Mouse (Mus musculus) hindbrain, postnatal 0 days (tissue): Measurements from ENCODE around the gene Sh3d21. TPM values are rescaled to one million over a fixed set of nuclear protein-coding genes. Genes with fewer than 3 reads are reported as not detected.

Experiments
- ATAC-seq: fragments of 200-750 bp; cut with Nextera tagmentation; 2 replicates; pipeline ENCODE4 v1.8.0; 2017; ENCODE audit warnings: mild to moderate bottlenecking, moderate TSS enrichment, moderate library complexity
- DNase-seq: peaks from one replicate; pipeline ENCODE4 v3.0.0-alpha.2; 2015; ENCODE audit warnings: low spot score
- H3K27ac ChIP-seq: fragments of 300-500 bp; sonication (generic); 2 replicates; pipeline ENCODE4 v1.5.1; 2014; ENCODE audit warnings: mild to moderate bottlenecking
- H3K27me3 ChIP-seq: fragments of 300-500 bp; sonication (generic); 2 replicates; pipeline ENCODE4 v1.6.1; 2014; ENCODE audit warnings: low read length, mixed read lengths; ENCODE audit not compliant: insufficient read depth
- H3K36me3 ChIP-seq: fragments of 300-500 bp; sonication (generic); 2 replicates; pipeline ENCODE4 v1.6.1; 2014; ENCODE audit warnings: low read length, mixed read lengths; ENCODE audit not compliant: insufficient read depth
- H3K4me1 ChIP-seq: fragments of 300-500 bp; sonication (generic); 2 replicates; pipeline ENCODE4 v1.6.1; 2014; ENCODE audit warnings: antibody characterized with exemption, low read length, mixed read lengths; ENCODE audit not compliant: insufficient read depth
- H3K4me2 ChIP-seq: fragments of 300-500 bp; sonication (generic); 2 replicates; pipeline ENCODE4 v1.6.1; 2014; ENCODE audit warnings: low read depth, mild to moderate bottlenecking, low read length, moderate library complexity, mixed read lengths
- H3K4me3 ChIP-seq: fragments of 300-500 bp; sonication (generic); 2 replicates; pipeline ENCODE4 v1.5.1; 2014; ENCODE audit warnings: low read length
- H3K9ac ChIP-seq: fragments of 300-500 bp; sonication (generic); replicated peaks from 2 replicates; pipeline ENCODE4 v1.6.1; 2014; ENCODE audit warnings: mild to moderate bottlenecking, low read length, moderate library complexity, mixed read lengths
- H3K9me3 ChIP-seq: fragments of 300-500 bp; sonication (generic); 2 replicates; pipeline ENCODE4 v1.6.1; 2016; ENCODE audit warnings: low read length, mixed read lengths
- CTCF ChIP-seq: IDR thresholded peaks from 2 replicates; pipeline ENCODE4 v1.5.1; 2016; ENCODE audit warnings: antibody characterized with exemption, control low read depth, low read depth
- WGBS: fragments of 180-500 bp; shearing (Covaris S2); extraction: QIAGEN DNeasy Blood & Tissue Kit; methylation state at CpG from one replicate; pipeline ENCODE4 v1.1.7; 2014; 5-methylcytosine and 5-hydroxymethylcytosine counted together
- polyA plus RNA-seq: library from polyadenylated mRNA; unstranded; fragments of >200 nt; fragmentation: Nextera tagmentation; extraction: Ambion mirVana; gene quantifications from 2 replicates; pipeline ENCODE4 v1.2.1, GENCODE M21; 2015
- total RNA-seq: library from RNA; depleted of rRNA; stranded (reverse); fragments of >200 nt; gene quantifications from 2 replicates; pipeline ENCODE4 v1.2.3, GENCODE M21; 2014

The Sh3d21 gene
- total and polyA plus RNA-seq, 2 experiments from 2014 or later = 0.63 to 2.2 TPM

DNA sequence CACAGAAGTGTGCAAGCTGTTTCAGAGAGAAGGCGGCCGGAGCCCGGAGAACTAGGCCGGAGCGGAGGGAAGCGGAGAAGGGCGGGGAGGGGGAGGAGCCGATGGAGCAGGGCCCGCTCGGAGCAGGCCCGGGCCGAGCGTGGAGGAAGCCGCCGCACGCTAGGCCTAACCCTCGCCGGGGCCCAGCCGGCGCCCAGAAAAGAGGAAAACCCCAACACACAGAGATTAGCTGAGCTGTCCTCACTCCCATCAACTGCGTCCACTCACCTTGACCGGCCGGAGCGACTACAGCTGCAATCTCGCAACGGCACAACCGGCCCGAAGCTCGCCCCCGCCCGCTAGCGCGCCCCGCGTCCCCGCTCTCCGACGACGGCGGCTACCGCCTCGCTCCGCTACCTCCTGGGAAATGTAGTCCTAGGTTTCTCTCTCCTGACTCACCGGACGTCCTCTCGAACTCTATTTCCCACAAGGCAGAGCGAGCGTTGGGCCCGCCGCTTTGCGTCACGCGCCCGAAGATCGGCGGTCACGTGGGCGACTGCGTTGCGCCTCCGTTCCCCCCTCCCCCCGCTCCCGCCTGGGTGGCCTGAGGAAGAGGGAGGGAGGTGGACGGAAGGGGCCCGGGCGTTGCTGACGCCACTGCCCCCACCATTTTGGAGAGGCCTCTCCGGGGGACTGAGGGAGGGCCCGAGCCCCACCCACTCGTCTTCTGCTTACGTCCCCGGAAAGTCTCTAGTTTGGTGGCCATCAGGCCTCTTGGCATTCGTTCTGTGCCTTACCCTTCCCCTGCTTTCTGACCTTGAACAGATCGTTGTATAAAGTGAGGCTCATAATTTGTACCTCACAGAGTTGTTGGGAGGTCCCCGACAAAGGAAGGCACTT is 39.3 kb upstream of the Sh3d21 start, which contains the start of gene Thrap3:
Gene Thrap3, minus strand, starts transcription at position 458 of the 879 bp plus-strand sequence.
- H3K4me2 ChIP-seq = peak within 1 kb of the TSS; percentile 75
- WGBS = under 1% methylated on average over 63 of the region's 75 CpGs
- H3K27ac ChIP-seq = peak within 1 kb of the TSS; percentile 92
- no peaks in the 10 kb centered on the region for H3K27me3 ChIP-seq
- ATAC-seq (peak; percentile 99), DNase-seq (peak; percentile 99)
- H3K9ac ChIP-seq = peak within 1 kb of the TSS; percentile 83
- TF ChIP-seq CTCF = no peak
- H3K36me3 ChIP-seq = no peaks in the 10 kb centered on the region
- H3K9me3 ChIP-seq = no peaks in the 10 kb centered on the region
- H3K4me3 ChIP-seq = peak within 1 kb of the TSS; percentile 72
- H3K4me1 ChIP-seq = peaks cover 9% of the 10 kb centered on the region; the same call in 1 of the 2 replicates

- Histone ChIP-seq H3K27me3 (no peaks in the 10 kb centered on the region), H3K9ac (peak overlapping the region; percentile 83), H3K4me1 (peaks cover 10% of the 10 kb centered on the region; the same call in 1 of the 2 replicates), H3K36me3 (no peaks in the 10 kb centered on the region), H3K9me3 (no peaks in the 10 kb centered on the region), H3K4me2 (peak overlapping the region; percentile 75), H3K27ac (peak overlapping the region; percentile 92), H3K4me3 (peak overlapping the region; percentile 72)
- ATAC-seq (no peak), DNase-seq (peak; percentile 47)
- TF ChIP-seq CTCF = peak; percentile 48
- under 1% methylated on average over 28 of the region's 28 CpGs for WGBS
These were observed 38.4 kb upstream of the Sh3d21 start for GRCm38 (mm10) chr4:126201514-126202302.

DNA sequence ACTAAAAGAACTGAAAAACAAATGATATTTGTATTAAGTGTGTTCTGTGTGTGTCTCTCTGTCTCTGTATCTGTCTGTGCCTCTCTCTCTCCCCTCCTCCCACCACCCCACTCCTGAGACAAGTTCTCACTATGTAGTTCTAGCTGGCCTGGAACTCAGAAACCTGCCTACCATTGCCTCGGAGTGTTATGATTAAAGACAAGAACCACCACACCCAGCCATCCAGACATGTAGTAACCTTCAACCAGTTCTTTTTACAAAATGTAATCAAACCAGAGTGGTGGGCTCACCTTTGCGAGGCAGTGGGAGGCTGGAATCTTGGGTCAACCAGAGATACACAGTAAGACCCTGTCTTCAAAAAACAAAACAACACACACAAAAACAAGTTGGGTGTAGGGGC is 37.4 kb upstream of the Sh3d21 start:
- peak overlapping the region; percentile 83; the same call in 1 of the 2 replicates for H3K9ac ChIP-seq
- 66% methylated on average over 2 of the region's 2 CpGs for WGBS
- no peak for ATAC-seq
- no peak overlapping the region for H3K27ac ChIP-seq
- no peak for DNase-seq
- no peaks in the 10 kb centered on the region for H3K27me3 ChIP-seq
- TF ChIP-seq CTCF = no peak
- H3K36me3 ChIP-seq = no peaks in the 10 kb centered on the region
- peak overlapping the region; percentile 75 for H3K4me2 ChIP-seq
- no peaks in the 10 kb centered on the region for H3K9me3 ChIP-seq
- peak overlapping the region; percentile 72 for H3K4me3 ChIP-seq
- H3K4me1 ChIP-seq = peaks cover 10% of the 10 kb centered on the region; the same call in 1 of the 2 replicates

DNA sequence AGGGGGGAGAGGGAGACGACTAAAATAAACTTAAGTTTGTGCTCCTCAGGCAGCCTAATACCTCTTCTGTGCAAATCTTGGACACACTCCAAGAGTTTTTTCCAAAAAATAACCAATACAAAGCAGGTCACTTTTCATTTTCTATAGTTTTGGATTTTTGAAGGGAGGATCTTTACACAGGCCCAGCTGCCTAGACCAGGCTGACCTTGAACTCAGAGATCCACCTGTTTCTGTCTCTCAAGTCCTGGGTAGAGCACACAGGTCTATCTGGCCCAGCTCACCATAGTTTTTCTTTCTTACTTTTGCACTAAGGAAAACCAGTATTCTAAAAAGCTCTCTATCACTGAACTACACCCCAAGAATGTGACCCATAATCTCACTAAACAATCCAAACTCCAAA is 36.7 kb upstream of the Sh3d21 start:
- Histone ChIP-seq H3K4me1 (peaks cover 10% of the 10 kb centered on the region; the same call in 1 of the 2 replicates), H3K36me3 (no peaks in the 10 kb centered on the region), H3K4me3 (no peak overlapping the region), H3K4me2 (peak overlapping the region; percentile 75), H3K27ac (no peak overlapping the region), H3K27me3 (no peaks in the 10 kb centered on the region), H3K9ac (no peak overlapping the region; the same call in 1 of the 2 replicates), H3K9me3 (no peaks in the 10 kb centered on the region)
- ATAC-seq = no peak
- WGBS = 48% methylated on average over 1 of the region's 1 CpGs
- no peak for DNase-seq
- TF ChIP-seq CTCF = no peak

DNA sequence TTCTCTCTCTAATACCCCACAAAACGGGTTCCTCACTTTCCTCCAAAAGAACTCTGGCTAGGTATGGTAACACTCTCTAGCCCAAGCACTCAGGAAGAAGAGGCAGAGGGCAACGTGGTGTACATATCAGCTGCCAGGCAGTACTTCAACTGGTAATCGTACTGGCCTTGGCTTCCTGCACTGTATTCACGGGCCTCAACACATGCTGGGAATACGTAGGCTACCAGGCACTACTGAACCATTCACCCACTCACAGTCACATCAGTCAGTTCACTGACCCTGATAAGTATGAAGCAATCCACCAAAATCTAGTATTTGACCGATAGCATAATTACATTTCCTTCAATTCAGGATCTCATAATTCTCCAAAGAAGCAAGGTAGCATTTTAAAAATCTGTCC is 36.3 kb upstream of the Sh3d21 start:
- DNase-seq (no peak), ATAC-seq (no peak)
- Histone ChIP-seq H3K9ac (no peak overlapping the region; the same call in 1 of the 2 replicates), H3K36me3 (no peaks in the 10 kb centered on the region), H3K27me3 (no peaks in the 10 kb centered on the region), H3K9me3 (no peaks in the 10 kb centered on the region), H3K4me2 (peak overlapping the region; percentile 75), H3K4me1 (peaks cover 10% of the 10 kb centered on the region; the same call in 1 of the 2 replicates), H3K27ac (no peak overlapping the region), H3K4me3 (no peak overlapping the region)
- 67% methylated on average over 6 of the region's 6 CpGs for WGBS
- TF ChIP-seq CTCF = no peak

DNA sequence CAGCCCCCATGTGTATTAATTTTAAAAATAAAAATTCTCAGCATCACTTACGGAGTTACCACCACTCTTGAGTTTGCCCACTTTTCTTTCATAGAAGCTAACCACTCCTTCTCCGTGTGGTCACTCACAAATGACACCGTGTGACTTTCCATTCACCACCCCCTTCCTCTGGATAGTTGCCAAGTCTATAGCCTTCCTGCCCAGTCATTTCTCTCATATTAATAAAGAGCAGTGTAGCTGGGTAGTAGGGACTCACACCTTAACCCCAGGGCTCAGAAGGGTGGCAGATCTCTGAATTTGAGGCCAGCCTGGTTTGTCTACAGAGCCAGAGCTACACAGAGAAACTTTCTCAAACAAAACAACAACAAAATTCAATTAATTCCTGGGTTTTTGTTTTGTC is 34.2 kb upstream of the Sh3d21 start:
- DNase-seq (peak; percentile 13), ATAC-seq (no peak)
- no peak overlapping the region for H3K27ac ChIP-seq
- no peaks in the 10 kb centered on the region for H3K27me3 ChIP-seq
- no peak overlapping the region for H3K4me3 ChIP-seq
- H3K4me1 ChIP-seq = peaks cover 10% of the 10 kb centered on the region; the same call in 1 of the 2 replicates
- no peak overlapping the region for H3K9ac ChIP-seq
- H3K9me3 ChIP-seq = no peaks in the 10 kb centered on the region
- no peak for TF ChIP-seq CTCF
- no peak overlapping the region for H3K4me2 ChIP-seq
- 50% methylated on average over 3 of the region's 3 CpGs for WGBS
- H3K36me3 ChIP-seq = peaks cover 7% of the 10 kb centered on the region; the same call in 1 of the 2 replicates
